Mouse (Mus musculus): ENCODE measurements at regions not wholly inside any gene's neighbourhood (a gene's known extent, or its start where the extent isn't known, plus 50 kb on each side); places are given as distances from the start of the nearest gene placed in this dataset.

GRCm38 (mm10) chr10:41018888-41019287 lies 53.2 kb downstream of the Gpr6 start:
- no peak for DNase-seq

DNA sequence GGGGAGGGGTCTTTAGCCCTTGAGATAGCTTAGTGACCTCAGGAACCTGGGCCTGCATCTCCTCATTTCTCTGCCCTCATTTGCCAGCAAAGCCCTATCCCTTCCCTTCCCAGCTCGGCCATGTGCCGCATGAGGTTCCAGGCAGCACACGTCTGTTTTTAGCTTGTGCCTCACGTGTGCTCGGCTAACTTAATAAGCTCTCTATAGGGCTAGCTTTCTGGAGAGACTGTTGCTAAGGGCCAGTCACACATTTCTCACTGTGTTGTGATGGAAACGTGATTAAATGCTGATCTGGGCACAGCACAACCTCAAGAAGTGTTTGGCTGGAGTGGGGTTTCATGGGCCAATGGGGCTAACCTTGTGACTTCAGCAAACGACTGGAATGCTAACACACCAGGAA lies 55.5 kb downstream of the Gpr6 start:
- DNase-seq = no peak

DNA sequence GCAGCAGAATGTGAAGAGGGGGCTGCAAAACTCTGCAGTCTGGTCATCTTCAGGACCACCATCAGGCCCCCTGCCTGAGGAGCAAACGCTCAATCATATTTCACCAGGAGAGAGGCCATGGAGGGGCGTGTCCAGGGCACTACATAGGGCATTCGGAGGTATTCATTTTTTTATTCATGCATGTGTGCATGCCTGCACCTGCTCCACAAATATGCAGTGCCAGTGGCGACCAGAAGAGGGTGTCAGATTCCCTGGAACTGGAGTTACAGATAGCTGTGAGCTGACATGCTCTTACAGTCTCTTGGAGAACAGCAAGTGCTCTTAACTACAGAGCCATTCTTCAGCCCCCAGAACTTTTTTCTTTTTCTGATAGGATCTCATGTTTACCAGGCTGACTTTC lies 56.4 kb downstream of the Gpr6 start:
- peak; percentile 63 to 70 for DNase-seq

- no peak for DNase-seq
Measured at GRCm38 (mm10) chr10:41010585-41010984, 61.5 kb downstream of the Gpr6 start.

- no peak for DNase-seq
Measured at GRCm38 (mm10) chr10:41007866-41008265, 64.2 kb downstream of the Gpr6 start.

DNA sequence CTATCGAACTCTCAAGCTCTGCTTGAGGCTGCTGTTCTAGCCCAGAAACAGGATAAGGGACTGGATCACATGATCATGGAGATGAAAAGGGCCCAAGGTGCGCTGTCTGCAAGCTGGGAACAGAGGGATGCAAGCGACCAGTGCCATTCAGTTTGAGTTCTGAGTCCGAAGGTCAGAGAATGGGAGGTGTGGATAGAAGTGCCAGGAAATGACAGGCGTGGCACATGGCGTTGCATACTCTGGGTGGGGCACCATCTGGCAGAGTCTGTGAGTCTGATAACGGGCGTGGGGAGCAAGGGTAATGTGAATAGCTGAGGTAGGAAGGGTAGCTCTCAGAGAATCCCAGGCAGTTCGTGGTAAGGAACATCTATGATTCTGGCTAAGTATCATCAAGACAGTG lies 65.5 kb downstream of the Gpr6 start:
- DNase-seq = no peak

GRCm38 (mm10) chr10:41005776-41006175 lies 66.3 kb downstream of the Gpr6 start:
- no peak for DNase-seq

GRCm38 (mm10) chr10:41004753-41005152 lies 67.3 kb downstream of the Gpr6 start:
- no peak for DNase-seq

GRCm38 (mm10) chr10:41004044-41004689 lies 67.9 kb downstream of the Gpr6 start:
- DNase-seq = peak; percentile 70 to 77

DNA sequence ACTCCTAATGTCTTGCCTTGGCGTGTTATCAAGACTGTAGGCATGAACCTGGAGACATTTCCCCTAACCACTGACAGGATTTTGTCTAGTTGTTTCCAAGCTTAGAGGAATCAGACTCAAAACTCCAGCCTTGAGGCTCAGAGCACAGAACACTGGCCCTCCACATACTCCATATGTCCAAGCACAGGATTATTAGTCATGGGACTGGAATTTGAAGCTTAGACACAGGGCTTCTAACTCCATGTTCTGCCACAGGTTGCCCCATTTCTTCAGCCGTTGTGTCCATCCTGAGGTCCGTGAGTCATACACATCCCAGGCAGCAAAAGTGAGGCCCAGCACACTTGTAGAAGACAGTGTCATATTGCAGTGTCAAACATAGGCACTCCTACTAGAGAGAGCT lies 68.9 kb downstream of the Gpr6 start:
- no peak for DNase-seq

DNA sequence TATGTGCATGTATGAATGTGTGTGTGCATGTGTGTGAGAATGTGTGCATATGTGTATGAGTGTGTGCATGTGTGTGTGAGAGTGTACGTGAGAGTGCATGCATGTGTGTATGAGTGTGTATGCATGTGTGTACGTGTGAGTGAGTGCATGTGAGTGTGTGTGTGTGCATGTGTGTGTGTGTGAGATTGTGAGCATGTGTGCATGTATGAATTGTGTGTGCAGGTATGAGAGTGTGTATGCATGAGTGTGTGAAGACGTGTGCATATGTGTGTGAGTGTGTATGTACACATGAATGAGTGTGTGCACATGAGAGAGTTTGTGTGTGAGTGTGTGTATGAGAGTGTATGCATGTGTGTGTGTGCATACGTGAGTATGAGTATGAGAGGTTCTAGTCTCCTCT lies 71.1 kb downstream of the Gpr6 start:
- DNase-seq = no peak

GRCm38 (mm10) chr10:40999486-40999885 lies 72.6 kb downstream of the Gpr6 start:
- DNase-seq = no peak

DNA sequence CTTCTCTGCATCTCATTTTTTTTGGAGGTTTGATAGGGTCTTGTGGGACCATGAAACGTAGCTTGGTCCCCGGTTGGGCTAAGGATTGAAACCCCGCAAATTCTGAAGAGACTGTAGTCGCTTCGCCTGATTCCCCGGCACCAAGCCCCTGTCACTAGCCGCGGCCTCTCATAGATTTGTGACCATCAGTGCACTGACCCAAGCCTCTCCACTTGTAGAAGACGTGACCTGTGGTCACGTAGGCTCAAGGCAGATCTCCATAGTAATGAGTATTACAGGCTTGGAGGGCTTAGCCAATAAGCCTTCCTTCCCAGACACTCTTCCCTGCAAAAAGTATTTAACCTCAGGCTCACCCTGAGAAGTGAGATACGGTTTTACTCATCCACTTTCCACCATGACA lies 73.3 kb downstream of the Gpr6 start:
- DNase-seq = no peak

DNA sequence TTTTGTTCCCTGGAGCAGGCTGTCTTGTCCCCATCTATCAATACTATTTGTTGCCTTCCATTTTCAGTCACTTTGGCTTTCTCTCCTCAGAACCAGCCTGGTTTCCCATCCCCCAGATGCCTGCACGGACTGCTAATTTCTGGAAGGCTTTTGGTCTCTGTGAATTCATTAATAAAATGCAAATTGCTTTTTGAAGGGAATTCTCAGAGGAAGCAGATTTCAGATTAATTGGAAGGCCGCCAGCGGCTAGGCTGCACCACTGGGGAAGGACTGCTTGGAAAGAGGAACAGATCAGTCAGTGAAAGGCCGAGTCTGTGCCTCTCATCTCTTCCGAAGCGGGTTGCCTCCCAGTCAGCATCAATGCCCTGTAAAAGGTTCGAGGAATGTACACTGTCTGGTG lies 73.8 kb downstream of the Gpr6 start:
- DNase-seq = no peak

GRCm38 (mm10) chr10:40997606-40998005 lies 74.5 kb downstream of the Gpr6 start:
- DNase-seq = no peak

All from adrenal gland, postnatal 36 days (tissue).